Mouse (Mus musculus) gastrocnemius, postnatal 14 days (tissue): ENCODE measurements at regions not wholly inside any gene's neighbourhood (a gene's known extent, or its start where the extent isn't known, plus 50 kb on each side); places are given as distances from the start of the nearest gene placed in this dataset.

Source experiments
- DNase-seq: peaks from one replicate; pipeline ENCODE4 v3.0.0; 2021; ENCODE audit warnings: mixed read lengths
- intact Hi-C: fragments of 180-260 bp; cut with DNase I; formaldehyde crosslinking; loops from one replicate; pipeline ENCODE4 v1.15.1; 2025; ENCODE audit warnings: low total_unique reads

- DNase-seq = no peak
- intact Hi-C loops = no loop called here
Observed at GRCm38 (mm10) chr10:87718491-87718890, 139.6 kb upstream of the Igf1 start.

GRCm38 (mm10) chr10:87719978-87720377, 138.1 kb upstream of the Igf1 start:
- no peak for DNase-seq
- intact Hi-C loops = no loop called here

GRCm38 (mm10) chr10:87722244-87722643, 135.8 kb upstream of the Igf1 start:
- no peak for DNase-seq
- intact Hi-C loops = no loop called here

GRCm38 (mm10) chr10:87732658-87733057, 125.4 kb upstream of the Igf1 start:
- intact Hi-C loops = no loop called here
- DNase-seq = no peak

GRCm38 (mm10) chr10:87733241-87733640, 124.8 kb upstream of the Igf1 start:
- intact Hi-C loops = no loop called here
- peak; percentile 53 for DNase-seq

GRCm38 (mm10) chr10:87740323-87740722, 117.7 kb upstream of the Igf1 start:
- peak; percentile 59 for DNase-seq

GRCm38 (mm10) chr10:87742766-87743165, 115.3 kb upstream of the Igf1 start:
- no peak for DNase-seq
- intact Hi-C loops = no loop called here

More at GRCm38 (mm10) chr10:87740323-87740722, 117.7 kb upstream of the Igf1 start:
- intact Hi-C loops = no loop called here

- intact Hi-C loops = no loop called here
- no peak for DNase-seq
Observed at GRCm38 (mm10) chr10:87747846-87748552, 110.1 kb upstream of the Igf1 start.

- intact Hi-C loops = no loop called here
- no peak for DNase-seq
Observed at GRCm38 (mm10) chr10:87748631-87749193, 109.4 kb upstream of the Igf1 start.

- peak; percentile 22 for DNase-seq
- intact Hi-C loops = no loop called here
Observed at GRCm38 (mm10) chr10:87750321-87750720, 107.7 kb upstream of the Igf1 start.

GRCm38 (mm10) chr10:87750972-87751371, 107.1 kb upstream of the Igf1 start:
- intact Hi-C loops = no loop called here
- no peak for DNase-seq

GRCm38 (mm10) chr10:87752117-87752516, 105.9 kb upstream of the Igf1 start:
- intact Hi-C loops = no loop called here
- DNase-seq = no peak

- no peak for DNase-seq
- intact Hi-C loops = no loop called here
Observed at GRCm38 (mm10) chr10:87753483-87753882, 104.6 kb upstream of the Igf1 start.

GRCm38 (mm10) chr10:87761528-87762030, 96.5 kb upstream of the Igf1 start:
- intact Hi-C loops = no loop called here

GRCm38 (mm10) chr10:87787521-87787920, 70.5 kb upstream of the Igf1 start:
- peak; percentile 57 for DNase-seq
- intact Hi-C loops = no loop called here

More at GRCm38 (mm10) chr10:87761528-87762030, 96.5 kb upstream of the Igf1 start:
- no peak for DNase-seq

GRCm38 (mm10) chr10:87792346-87792745, 65.7 kb upstream of the Igf1 start:
- no peak for DNase-seq
- intact Hi-C loops = no loop called here

- DNase-seq = no peak
- intact Hi-C loops = no loop called here
Observed at GRCm38 (mm10) chr10:87803936-87804791, 53.9 kb upstream of the Igf1 start.

GRCm38 (mm10) chr10:87804792-87805082, 53.3 kb upstream of the Igf1 start:
- DNase-seq = no peak
- intact Hi-C loops = no loop called here
